Mouse (Mus musculus): ENCODE data around the gene Rbm34. TPM values are rescaled to one million over a fixed set of nuclear protein-coding genes. Genes with fewer than 3 reads are reported as not detected.

Rbm34 gene
- total RNA-seq (2023): 8.7 and 12.3 TPM in 2 replicates

DNA sequence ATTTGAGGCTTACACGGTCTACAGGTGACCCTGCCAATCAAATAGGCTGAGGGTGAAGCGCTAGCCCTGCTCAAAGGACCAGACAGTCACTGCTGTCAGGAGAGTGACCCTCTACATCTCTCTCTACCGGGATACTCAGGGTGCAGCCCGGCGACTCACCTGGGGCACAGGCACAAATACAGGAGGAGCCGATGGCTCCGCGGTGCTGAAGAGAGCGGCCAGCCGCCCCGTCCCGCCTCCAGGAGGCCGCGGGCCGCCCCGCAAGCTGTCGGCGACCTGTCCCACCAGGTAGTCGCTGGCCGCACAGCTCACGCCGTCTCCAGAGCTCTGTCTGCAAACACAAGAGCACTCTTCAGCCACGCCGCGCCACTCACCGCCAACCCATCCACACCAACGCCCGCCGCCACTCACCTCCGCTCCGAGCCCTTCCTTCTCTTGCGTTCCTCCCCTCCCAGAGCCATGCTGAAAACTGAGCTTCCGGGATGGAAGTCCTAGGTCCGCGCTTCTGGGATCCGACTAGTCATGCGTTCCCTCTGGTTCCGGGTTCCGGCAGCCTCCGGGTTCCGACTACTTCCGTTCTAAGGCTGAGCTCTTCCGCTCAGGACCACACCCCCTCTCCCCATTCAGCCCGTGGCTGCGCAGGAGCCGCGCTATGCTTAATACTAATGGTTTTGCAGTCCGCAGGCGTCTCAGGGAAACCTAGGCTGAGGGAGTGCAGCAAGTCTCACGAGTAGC, at the start of gene Rbm34:
TSS of gene Rbm34 (minus strand) at position 493 of the 735 bp plus-strand sequence.

DNA sequence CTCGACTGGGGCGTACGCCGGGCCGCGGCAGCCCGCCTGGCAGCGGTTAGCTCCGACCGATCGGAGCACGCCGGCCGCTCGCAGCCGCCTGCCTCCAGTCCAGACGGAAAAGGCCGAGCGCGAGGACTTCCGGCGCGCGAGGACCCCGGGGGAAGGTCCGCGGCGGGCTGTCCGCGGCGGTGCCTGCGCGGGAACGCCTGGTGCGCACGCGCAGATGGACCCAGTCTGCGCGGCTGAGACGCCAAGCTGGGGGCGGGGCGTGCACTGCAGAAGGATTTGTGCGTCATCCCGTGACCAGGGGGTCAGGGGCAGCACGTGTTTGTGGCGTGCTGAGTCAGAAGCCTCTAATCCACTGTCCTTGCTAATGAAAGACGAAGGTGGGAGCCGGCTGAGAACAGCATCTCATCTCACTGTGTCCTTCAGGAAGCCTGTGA, 25.1 kb downstream of the Rbm34 start, which contains the start of gene Tomm20:
TSS of gene Tomm20 (minus strand) at position 115 of the 434 bp plus-strand sequence.

Other genes with a start within 250 kb of the Rbm34 start
- gene Tomm20, start 25.2 kb downstream of the Rbm34 start, total RNA-seq (2023): 41.6 and 57.0 TPM in 2 replicates
- 0.39 and 0.60 TPM in 2 replicates for gene Pard3, start 92.8 kb upstream of the Rbm34 start, total RNA-seq (2023)

Measured in neutrophil, adult 65 days (primary cell).